7 mouse cellular contexts compared by ENCODE assay signal in genomic region chr11:60189501-60190040, GRCm38 (mm10). TPM values are rescaled to one million over a fixed set of nuclear protein-coding genes. Genes with fewer than 3 reads are reported as not detected.
DNase-seq lines count a peak whose midpoint lies in the region; ATAC-seq and TF ChIP-seq lines count a peak whose summit lies in the region.

No protein-coding gene starts in this region.

- H3K36me3 ChIP-seq in testis, adult 2 months (ENCODE audit: control insufficient read depth, insufficient read depth, low read length), result no peaks in the 10 kb centered on the region
- H3K36me3 ChIP-seq in heart, embryonic 16.5 days (ENCODE audit: control insufficient read depth, insufficient read depth), result peaks cover 61% of the 10 kb centered on the region

- TF ChIP-seq CTCF in testis, adult 2 months (IDR thresholded peaks at IDR 0.05; ENCODE audit: control insufficient read depth, insufficient read depth, insufficient replicate concordance, low read depth, low read length), result no peak

- no peak for TF ChIP-seq POLR2A in testis, adult 2 months (IDR thresholded peaks at IDR 0.05; ENCODE audit: control insufficient read depth, low read depth, low read length)

- H3K9me3 ChIP-seq in heart, embryonic 16.5 days (replicated peaks; ENCODE audit: control insufficient read depth, low read length), result peaks cover 2% of the 10 kb centered on the region; the same call in 1 of the 2 replicates

- ATAC-seq in heart, embryonic 16.5 days (replicated peaks; ENCODE audit: extremely low read depth, insufficient read depth, low FRiP score), result no peak; the same call in 1 of the 2 replicates

- peak; percentile 14 for DNase-seq in kidney, adult 9 months
- DNase-seq in kidney, adult 18-20 months, result no peak
- no peak for DNase-seq in testis, postnatal 10 days (ENCODE audit: low spot score)
- DNase-seq in testis, postnatal 14 days (ENCODE audit: low spot score), result peak; percentile 39
- DNase-seq in urinary bladder, postnatal 25 days (ENCODE audit: low spot score), result no peak

- H3K4me2 ChIP-seq in heart, embryonic 16.5 days (ENCODE audit: low read depth, low read length), result no peak overlapping the region

- H3K27ac ChIP-seq in testis, adult 2 months (ENCODE audit: control insufficient read depth, insufficient read depth, low read depth, low read length), result 0 out of 2 replicates have a peak overlapping the region, but pooled peaks have one; percentile 14
- H3K27ac ChIP-seq in heart, embryonic 16.5 days (ENCODE audit: low read length), result peak overlapping the region; percentile 56

- H3K4me3 ChIP-seq in testis, adult 2 months (ENCODE audit: control insufficient read depth, low read depth, low read length), result no peak overlapping the region
- no peak overlapping the region for H3K4me3 ChIP-seq in heart, embryonic 16.5 days (ENCODE audit: low read length)

- WGBS in heart, embryonic 16.5 days, result 67% methylated on average over 21 of the region's 21 CpGs

- no peaks in the 10 kb centered on the region for H3K27me3 ChIP-seq in testis, adult 2 months (ENCODE audit: control insufficient read depth, insufficient read depth, low read length)
- no peaks in the 10 kb centered on the region for H3K27me3 ChIP-seq in heart, embryonic 16.5 days (ENCODE audit: control insufficient read depth, insufficient read depth, low read length)

- peaks cover 3% of the 10 kb centered on the region; the same call in 1 of the 2 replicates for H3K4me1 ChIP-seq in testis, adult 2 months (ENCODE audit: control insufficient read depth, insufficient read depth, low read length)
- H3K4me1 ChIP-seq in heart, embryonic 16.5 days (ENCODE audit: control insufficient read depth, insufficient read depth, low read length), result peaks cover 20% of the 10 kb centered on the region

- H3K9ac ChIP-seq in heart, embryonic 16.5 days (ENCODE audit: low read length), result 0 out of 2 replicates have a peak overlapping the region, but pooled peaks have one; percentile 23

RNA-seq across cellular contexts. Expression of gene Srebf1, which starts 32.8 kb away (rescaled TPM):
- polyA plus RNA-seq in testis, adult 2 months (2012; rRNA removed), result 13.2 and 18.5 TPM in 2 replicates
- polyA plus RNA-seq in heart, embryonic 16.5 days (2015; fragmentation: Nextera tagmentation; extraction: Ambion mirVana), result 36.1 and 47.0 TPM in 2 replicates

Comparison
In these comparisons a context has a peak if more than half of its experiments do, and no peak if none do; other contexts are left out.
1. DNase-seq: peak in kidney, adult 9 months (single experiment) and testis, postnatal 14 days (single experiment); none in kidney, adult 18-20 months (single experiment), testis, postnatal 10 days (single experiment) and urinary bladder, postnatal 25 days (single experiment).